Mouse (Mus musculus): ENCODE results near the gene Hist1h1a.
A peak's percentile ranks its signal among the peaks of the same experiment; 100 is the strongest.
"Not testable (repeated sequence)": the region's sequence is repeated elsewhere in the genome, so short reads cannot be mapped to it uniquely, and the experiment has no call there.

The Hist1h1a gene

DNA sequence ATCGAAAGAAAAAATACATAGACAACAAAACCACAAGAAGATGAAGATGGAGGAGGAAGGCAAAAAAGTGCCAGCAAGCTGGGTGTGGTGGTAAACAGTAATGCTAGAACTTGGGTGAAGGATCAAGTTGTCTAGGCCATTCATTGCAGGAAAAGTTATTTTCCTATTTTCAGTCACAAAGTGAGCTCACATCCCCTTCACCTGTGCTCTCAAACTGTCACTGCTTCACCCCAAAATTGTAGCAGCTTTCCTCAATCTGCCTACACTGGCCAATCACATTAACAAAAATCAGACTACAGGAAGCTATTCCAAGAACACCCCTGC is 3.6 kb upstream of the Hist1h1a start:
- no peak for DNase-seq (ENCODE audit: low read depth, low spot score)

DNA sequence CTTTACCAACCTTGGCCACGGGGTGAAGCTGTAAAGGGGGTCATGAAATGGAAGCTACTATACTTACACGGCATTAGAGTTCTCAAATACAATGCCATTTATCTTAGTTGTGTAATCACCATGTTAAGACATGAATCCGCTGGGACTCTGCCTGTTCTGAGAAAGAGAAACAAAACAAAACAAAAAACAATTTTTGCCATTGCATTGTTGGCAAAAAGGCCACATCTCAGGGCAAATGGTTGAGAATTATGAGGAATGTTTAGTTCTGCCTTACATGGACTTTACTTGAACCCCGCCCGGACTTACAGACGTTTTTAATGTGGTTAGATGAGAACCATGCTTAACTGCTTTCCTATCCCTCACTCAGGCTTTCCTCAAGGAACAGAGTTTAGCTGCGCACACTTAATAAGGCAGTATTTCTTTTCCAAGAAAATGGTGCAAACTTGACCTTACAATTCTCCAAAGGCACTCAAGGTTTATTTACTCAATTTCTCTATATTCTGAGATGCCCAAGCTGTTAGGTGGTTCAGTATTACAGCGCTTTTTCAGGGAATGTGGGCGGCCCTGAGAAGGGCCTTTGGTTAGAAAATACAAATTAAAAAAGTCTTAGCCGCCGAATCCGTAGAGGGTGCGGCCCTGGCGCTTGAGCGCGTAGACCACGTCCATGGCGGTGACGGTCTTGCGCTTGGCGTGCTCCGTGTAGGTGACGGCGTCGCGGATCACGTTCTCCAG is 3.1 kb upstream of the Hist1h1a start:
- peak; percentile 22 for DNase-seq (ENCODE audit: low read depth, low spot score)

DNA sequence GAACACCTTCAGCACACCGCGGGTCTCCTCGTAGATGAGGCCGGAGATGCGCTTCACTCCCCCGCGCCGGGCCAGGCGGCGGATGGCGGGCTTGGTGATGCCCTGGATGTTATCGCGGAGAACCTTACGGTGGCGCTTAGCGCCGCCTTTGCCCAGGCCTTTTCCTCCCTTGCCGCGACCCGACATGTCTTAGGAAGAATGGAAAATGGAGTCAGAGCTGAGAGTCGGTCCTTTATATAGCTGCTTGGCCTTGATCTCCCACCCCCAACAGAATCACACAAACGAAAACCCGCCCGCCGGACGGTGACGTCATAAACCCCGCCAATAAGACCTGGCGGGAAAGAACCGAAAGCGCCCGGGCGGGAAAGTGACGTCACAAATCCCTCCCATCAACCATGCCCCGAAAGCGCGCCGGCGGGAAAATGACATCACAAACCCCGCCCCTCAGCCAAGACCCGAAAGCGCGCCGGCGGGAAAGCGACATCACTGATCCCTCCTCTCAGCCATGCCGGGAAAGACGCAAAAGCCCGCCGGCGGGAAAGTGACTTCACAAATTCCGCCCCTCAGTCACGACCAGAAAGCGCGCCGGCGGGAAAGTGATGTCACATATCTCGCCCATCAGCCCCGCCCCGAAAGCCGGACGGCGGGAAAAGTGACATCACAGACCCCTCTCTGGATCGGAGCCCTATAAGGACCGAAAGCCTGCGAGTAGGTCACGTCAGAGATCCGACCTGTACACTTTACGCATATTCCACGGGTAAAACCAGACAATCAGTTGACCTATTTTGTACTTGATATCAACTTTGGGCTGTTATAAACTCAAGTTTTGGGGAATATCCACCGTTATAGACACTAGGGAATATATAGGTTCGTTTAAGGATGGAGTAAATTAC is 2.2 kb upstream of the Hist1h1a start, which contains the start of gene Hist1h4a:
TSS of gene Hist1h4a (minus strand) at position 259 of the 893 bp plus-strand sequence.
- DNase-seq (ENCODE audit: low read depth, low spot score): peak; percentile 99

DNA sequence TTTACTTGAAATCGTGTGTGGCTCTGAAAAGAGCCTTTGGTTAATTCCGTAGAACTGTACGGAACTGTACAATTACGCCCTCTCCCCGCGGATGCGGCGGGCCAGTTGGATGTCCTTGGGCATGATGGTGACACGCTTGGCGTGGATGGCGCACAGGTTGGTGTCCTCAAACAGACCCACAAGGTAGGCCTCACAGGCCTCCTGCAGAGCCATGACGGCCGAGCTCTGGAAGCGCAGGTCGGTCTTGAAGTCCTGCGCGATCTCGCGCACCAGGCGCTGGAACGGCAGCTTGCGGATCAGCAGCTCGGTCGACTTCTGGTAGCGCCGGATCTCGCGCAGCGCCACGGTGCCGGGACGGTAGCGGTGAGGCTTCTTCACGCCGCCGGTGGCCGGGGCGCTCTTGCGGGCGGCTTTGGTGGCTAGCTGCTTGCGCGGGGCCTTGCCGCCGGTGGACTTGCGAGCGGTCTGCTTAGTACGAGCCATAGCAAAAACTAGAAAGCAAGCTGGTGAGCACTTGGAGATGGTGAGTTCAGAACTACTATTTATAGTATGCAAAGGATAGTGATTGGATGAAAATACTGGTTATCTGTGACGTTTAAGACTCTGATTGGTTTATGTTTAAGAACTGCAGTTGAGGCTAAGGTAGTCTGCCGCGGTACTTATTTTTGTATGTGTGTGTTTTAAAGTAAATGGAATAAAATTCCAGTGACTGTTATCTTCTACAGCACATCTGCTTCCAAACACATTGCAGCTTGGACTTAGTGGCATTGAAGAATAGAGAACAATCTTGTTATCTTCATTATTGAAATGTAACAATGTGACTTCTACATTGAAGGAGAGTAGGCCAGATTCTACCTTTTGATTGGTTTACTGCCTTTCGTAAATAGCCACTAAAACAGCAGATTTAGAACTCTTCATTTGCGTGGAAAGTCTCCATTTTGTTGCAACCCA is 1.3 kb upstream of the Hist1h1a start, which contains the start of gene Hist1h3a:
TSS of gene Hist1h3a (minus strand) at position 516 of the 951 bp plus-strand sequence.
- peak; percentile 95 for DNase-seq (ENCODE audit: low read depth, low spot score)

DNA sequence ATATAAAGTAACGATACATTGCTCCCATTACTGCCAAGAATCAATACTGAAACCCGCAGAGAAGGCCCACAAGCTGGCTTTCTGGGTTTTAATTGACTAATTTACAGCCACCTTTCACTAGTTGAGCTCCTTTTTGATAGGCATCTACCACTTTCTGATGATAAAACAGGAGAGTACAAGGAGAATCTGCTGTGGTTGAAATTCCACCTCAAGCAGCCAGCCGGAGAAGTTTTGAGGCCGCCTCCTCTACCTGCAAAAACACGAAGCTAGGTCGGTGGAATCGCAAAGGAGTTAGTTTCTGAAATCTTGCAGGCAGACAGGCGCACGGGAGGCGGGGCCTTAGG is 252 bp upstream of the Hist1h1a start:
- DNase-seq (ENCODE audit: low read depth, low spot score): no peak

DNA sequence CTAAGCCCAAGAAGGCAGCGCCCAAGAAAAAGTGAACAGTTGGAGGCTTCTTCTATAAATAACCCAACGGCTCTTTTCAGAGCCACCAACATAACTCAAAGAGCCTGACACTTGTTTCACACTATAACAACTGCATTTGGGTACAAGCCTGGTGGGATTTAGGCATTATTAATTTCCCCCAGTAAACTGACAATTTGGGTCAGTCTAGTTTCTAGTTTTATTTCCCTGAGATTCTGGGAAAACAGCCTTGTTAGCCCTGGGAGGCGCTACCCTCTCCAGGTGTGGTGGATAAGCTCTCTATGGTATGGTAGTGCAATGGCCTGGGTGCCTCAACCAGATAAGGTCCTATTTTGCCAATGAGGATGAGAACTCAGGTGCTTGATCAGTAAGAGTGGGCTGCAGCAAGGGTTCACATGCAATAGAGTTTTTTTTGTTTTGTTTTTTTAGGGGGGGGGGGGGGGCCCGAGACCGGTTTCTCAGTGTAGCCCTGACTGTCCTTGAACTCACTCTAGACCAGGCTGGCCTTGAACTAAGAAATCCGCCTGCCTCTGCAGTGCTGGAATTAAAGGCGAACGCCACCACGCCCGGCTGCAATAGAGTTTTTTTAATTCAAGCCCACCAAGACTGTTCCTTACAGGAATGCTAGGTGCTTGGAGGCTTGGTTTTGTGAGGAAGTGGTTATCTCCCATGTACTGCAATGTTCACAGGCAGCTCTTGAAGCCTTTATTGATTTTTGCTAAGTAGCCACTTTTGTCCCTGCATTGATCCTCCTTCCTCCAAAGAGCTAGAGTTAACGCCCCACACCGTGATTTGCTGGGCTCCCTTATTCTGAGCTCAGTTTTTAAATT is 1.1 kb downstream of the Hist1h1a start:
- DNase-seq (ENCODE audit: low read depth, low spot score): no peak

DNA sequence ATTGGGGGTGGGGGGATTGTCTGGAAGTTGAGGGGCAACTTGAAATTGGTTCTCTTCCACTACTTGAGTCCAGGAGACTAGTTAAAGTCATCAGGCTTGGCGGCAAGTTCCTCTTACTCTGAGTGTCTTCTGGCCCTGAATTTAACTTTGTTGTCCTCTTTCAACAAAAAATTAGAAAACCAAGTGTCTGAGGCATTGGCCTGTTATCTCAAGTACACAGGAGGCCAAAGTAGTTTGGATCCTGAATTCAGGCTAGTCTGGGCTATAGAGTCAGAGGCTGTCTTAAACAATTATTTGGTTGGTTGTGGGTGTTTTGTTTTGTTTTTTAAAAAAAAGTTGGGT is 1.7 kb downstream of the Hist1h1a start:
- DNase-seq (ENCODE audit: low read depth, low spot score): no peak

DNA sequence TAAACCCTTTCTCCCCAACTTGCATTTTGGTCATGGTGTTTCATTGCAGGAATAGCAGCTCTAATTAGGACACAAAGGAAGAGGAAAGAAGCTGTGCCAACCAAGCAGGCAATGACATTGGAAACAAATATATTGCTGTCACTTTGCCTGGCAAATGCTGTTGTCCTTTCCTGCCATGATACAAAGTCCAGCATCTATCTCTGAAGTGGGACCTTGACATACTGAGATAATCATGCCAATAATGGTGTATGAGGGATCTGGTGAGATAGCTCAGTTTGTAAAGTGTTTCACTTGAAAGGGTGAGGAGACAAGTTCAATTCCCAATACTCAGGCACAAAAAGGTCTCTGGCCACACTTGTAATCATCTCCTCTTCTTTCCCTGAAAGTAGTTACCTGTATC is 3.3 kb downstream of the Hist1h1a start:
- DNase-seq (ENCODE audit: low read depth, low spot score): no peak

DNA sequence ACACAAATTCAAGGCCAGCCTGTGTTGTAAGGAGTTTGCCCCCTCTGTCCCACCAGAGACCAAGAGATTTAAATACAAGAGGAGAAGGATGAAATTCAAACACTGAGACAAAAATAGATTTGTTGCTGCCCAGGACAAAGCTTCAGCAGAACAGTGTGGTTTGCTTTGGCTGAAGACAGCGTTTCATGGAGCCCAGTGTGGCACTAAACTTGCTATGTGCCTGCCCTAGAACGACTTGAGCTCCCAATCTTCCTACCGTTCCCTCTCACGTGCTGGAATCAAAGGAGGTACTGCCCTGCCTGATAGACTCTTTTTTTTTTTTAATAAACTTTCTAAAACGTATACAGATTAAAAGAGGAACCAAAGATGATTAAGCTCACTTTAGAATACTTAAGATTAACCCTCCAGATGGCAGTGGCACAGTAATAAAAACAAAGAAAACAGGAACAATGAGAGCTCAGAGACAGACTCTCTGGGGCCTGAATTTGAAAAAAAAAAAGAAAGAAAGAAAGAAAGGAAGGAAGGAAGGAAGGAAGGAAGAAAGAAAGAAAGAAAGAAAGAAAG is 5.5 kb downstream of the Hist1h1a start:
- DNase-seq (ENCODE audit: low read depth, low spot score): no peak

DNA sequence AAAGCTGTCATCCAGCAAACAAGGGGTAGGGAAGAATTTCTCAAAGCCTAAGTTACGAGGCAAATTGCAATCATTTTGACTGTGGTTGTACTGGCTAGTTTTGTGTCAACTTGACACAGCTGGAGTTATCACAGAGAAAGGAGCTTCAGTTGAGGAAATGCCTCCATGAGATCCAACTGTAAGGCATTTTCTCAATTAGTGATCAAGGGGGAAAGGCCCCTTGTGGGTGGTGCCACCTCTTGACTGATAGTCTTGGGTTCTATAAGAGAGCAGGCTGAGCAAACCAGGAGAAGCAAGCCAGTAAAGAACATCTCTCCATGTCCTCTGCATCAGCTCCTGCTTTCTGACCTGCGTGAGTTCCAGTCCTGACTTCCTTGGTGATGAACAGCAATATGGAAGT is 6.1 kb downstream of the Hist1h1a start, which contains the start of gene Trim38:
TSS of gene Trim38 (plus strand) at position 301 of the 400 bp plus-strand sequence.
- DNase-seq (ENCODE audit: low read depth, low spot score): not testable (repeated sequence)

DNA sequence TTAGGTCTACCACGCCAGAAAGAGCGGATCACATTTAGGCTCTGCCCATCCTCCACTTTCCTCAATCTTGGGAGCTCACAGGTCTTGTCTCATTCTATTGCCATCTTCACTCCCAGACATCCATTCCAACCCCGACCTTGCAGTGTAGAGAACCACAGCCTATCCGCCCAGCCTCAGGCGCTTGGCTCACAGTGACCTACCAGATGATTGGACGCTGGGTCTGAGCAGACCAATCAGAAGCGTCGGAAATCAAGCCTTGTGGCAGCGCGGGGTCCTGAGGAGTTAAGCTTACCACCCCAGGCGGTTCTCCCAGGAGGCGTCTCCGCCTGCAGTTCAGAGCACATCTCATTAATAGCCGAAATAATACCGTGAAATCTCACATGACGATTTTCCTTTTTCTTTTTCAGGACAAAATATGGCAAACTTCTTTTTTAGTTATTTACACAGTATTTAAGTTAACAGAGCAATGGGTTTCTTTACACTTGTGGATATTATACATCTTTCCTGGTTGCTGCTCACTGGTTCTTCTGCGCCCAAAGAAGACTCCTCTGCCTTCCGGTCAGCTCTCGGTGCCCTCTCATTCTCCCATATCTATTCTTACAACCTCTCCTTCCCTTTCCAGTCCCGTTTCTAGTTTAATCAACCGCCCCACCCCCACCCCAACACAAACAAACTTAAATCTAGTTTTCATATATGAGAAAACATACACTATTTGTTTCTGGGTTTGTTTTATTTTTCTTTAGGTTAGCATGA is 9.3 kb downstream of the Hist1h1a start:
- DNase-seq (ENCODE audit: low read depth, low spot score): peak; percentile 73

DNA sequence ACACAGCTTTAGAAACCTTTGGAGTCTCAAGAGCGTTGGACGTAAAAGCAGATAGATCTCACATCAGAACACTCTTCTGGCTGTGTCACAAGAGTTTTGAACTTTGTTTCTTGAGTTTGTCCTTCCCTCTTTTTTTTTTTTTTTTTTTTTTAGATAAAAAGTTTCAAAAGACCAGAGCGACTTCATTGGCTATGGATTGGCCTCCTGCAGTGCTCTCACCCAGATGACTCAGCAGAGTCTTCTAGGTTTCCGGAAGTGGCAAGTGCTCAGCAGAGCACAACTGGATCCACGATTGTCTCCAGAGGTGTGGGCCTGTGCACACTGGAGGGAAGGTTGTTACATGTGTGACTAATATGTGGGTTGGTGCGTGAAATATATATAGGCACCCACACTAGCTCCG is 14.9 kb downstream of the Hist1h1a start:
- no peak for DNase-seq (ENCODE audit: low read depth, low spot score)

DNA sequence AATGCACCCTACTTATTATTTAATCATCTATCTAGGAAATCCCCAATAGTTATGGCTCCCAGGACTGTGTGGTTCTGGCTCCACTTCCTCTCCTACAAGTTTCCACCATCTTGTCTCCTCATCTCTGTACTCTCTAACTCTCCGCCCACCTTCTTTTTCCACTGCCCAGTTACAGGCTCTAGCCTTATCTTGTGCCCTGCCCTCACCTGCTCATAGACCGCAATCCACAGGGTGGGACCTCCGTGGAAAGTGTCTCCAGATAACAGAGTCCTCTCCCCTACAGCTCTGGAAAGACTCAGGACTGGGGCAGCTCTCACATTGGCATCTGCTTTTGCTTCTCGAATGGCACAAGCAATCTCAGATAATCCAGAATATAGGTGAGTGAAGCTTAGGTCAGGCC is 15.6 kb downstream of the Hist1h1a start:
- no peak for DNase-seq (ENCODE audit: low read depth, low spot score)

DNA sequence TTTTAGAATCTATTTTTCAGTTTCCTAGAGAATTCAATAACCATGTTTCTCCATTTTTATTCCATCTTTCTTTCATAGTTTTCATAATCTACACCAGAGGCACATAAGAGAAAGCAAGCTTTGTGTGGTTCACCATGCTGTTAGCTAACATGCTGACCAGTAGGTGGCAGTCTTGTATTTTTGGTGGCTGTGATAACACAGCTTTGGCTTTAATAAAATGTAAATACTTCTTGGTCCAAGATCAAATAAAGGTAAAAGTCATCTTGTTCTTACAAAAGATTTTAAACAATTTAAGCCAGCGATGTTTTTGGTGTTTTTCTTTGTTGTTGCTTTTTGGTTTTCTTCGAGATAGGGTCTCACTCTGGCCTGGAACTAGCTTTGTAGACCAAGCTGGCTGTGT is 29.1 kb downstream of the Hist1h1a start:
- peak; percentile 75 for DNase-seq (ENCODE audit: low read depth, low spot score)

DNA sequence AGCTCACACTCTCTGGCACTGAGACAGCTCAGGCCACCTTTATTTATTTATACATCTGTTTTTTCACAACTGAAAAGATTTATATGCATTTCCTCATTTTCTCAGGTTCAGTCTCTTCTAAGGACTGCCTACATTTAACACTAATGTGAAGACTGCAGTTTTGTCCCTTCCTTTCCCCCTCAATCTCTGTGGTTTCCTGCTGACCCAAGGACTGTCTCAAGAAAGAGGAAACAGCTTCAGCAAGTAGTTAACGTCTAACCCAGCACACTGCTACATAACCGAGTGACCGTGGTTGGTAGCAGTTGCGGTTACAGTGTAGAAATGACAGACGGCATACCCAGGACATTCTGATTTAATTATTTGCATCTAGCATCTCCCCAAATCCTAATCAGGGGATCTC is 35.9 kb downstream of the Hist1h1a start:
- no peak for DNase-seq (ENCODE audit: low read depth, low spot score)

DNA sequence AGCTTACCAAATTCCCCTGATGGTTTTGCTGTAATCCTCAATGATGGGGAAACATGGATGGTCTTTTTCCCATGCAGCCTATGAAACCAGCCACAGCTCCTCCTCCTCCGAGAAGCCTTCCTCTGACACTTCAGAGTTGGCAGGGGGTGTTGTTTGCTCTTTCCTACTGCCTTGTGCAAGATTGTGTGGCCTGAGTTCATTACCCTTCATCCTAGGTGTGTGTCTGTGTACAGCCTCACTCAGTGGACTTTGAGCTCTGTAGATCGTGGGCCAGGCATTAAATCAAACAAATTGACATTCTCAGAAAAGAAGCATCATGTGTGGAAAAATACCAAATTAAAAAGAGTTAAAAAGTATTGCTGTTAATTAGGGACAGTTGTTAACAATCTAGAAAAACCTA is 41.1 kb downstream of the Hist1h1a start:
- no peak for DNase-seq (ENCODE audit: low read depth, low spot score)

DNA sequence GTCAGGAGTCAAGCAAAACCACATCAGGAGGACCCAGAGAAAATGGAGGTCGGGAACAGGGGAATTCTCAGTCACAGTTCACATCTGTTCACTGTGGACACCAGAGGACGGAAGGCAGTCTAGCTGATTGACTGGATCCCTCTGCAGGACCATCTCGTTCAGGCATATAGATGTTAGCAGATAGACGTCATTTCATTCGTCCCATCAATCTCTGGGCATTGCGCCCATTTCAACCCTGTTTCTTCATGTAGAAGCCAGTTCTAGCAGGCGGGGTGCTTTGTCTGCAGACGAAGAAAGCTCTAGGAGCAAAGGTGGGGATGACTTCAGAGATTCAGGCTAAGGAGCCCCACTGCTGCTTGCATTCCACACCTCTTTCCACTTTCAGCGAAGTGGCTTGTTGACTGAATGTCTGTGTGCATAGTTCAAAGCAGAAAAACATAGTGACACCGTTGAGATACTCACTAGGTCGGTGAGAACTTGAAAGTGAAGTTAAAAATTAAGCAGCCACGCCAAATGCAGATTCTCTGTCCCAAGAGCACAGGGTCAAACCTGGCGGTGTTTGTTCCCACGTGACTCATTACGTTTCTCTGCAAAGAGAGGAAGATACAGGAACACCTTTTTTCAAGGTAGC is 43.1 kb downstream of the Hist1h1a start, which contains the start of gene Slc17a2:
TSS of gene Slc17a2 (plus strand) at position 572 of the 631 bp plus-strand sequence.
- DNase-seq (ENCODE audit: low read depth, low spot score): no peak

All from brain, adult 2 months (tissue).